Mouse (Mus musculus) inflammation-experienced regulatory T-cells (primary cell): ENCODE measurements around the gene Cfap57. TPM values are rescaled to one million over a fixed set of nuclear protein-coding genes. Genes with fewer than 3 reads are reported as not detected.

Experiments used
- polyA plus RNA-seq, 2 experiments: library from polyadenylated mRNA; unstranded; fragments of 100-300 nt; shearing (Covaris generic); gene quantifications; one replicate each; pipeline ENCODE4 v1.2.1; 2017

Cfap57 gene
- polyA plus RNA-seq, result under 1 TPM; 0.08 to 0.42 TPM

GRCm38 (mm10) chr4:118620279-118620966 is at the start of gene Cfap57, which contains the start of gene Ebna1bp2:
Cfap57 (minus strand) TSS chr4:118620777.
Ebna1bp2 (plus strand) TSS chr4:118620799.

GRCm38 (mm10) chr4:118658652-118659051 is 38.1 kb upstream of the Cfap57 start, which contains the start of gene Olfr62:
Olfr62 (plus strand) TSS chr4:118658952.

GRCm38 (mm10) chr4:118543592-118544260 is 76.9 kb downstream of the Cfap57 start, which contains the start of gene Tmem125:
Tmem125 (minus strand) TSS chr4:118544044.

GRCm38 (mm10) chr4:118526408-118527334 is 93.9 kb downstream of the Cfap57 start, which contains the start of gene 2610528J11Rik:
2610528J11Rik (plus strand) TSS chr4:118526999.

Other genes starting within 250 kb of the Cfap57 start
- 10 to 100 TPM; 12.9 to 13.0 TPM for gene Szt2, start 211.5 kb downstream of the Cfap57 start, polyA plus RNA-seq
- 100 to 1,000 TPM in 1 of 2 experiments, 10 to 100 TPM in 1; 97.0 to 116 TPM for gene Med8, start 211.4 kb downstream of the Cfap57 start, polyA plus RNA-seq
- gene Elovl1, start 192.7 kb downstream of the Cfap57 start, polyA plus RNA-seq, result 100 to 1,000 TPM; 138 to 167 TPM
- gene Cdc20, start 183.4 kb downstream of the Cfap57 start, polyA plus RNA-seq, result 1 to 10 TPM; 7.9 to 8.7 TPM
- gene Mpl, start 163.3 kb downstream of the Cfap57 start, polyA plus RNA-seq, result under 1 TPM; 0.14 to 0.40 TPM
- gene Tie1, start 130.7 kb downstream of the Cfap57 start, polyA plus RNA-seq, result under 1 TPM in 1 of 2 experiments, not detected in 1; 0.59 TPM
- under 1 TPM in 1 of 2 experiments, not detected in 1; 0.17 TPM for gene 2610528J11Rik, start 93.8 kb downstream of the Cfap57 start, polyA plus RNA-seq
- under 1 TPM in 1 of 2 experiments, not detected in 1; 0.28 TPM for gene Tmem125, start 76.7 kb downstream of the Cfap57 start, polyA plus RNA-seq
- 100 to 1,000 TPM; 149 to 167 TPM for gene Ebna1bp2, start within 50 bp of the Cfap57 start, polyA plus RNA-seq
- not detected for gene Olfr62, start 38.2 kb upstream of the Cfap57 start, polyA plus RNA-seq
- not detected for gene Olfr1342, start 72.0 kb upstream of the Cfap57 start, polyA plus RNA-seq
- gene Olfr1341, start 82.7 kb upstream of the Cfap57 start, polyA plus RNA-seq, result 1 to 10 TPM in 1 of 2 experiments, under 1 TPM in 1; 0.43 to 2.0 TPM
- gene Olfr1340, start 99.4 kb upstream of the Cfap57 start, polyA plus RNA-seq, result under 1 TPM in 1 of 2 experiments, not detected in 1; 0.10 TPM
- not detected for gene Olfr1339, start 111.4 kb upstream of the Cfap57 start, polyA plus RNA-seq
- gene Olfr1338, start 138.0 kb upstream of the Cfap57 start, polyA plus RNA-seq, result under 1 TPM in 1 of 2 experiments, not detected in 1; 0.45 TPM
- not detected for gene Olfr1337, start 161.8 kb upstream of the Cfap57 start, polyA plus RNA-seq
- gene Olfr1335, start 189.2 kb upstream of the Cfap57 start, polyA plus RNA-seq, result not detected
- not detected for gene Olfr1333, start 215.5 kb upstream of the Cfap57 start, polyA plus RNA-seq
- 1 to 10 TPM in 1 of 2 experiments, under 1 TPM in 1; 0.10 to 3.5 TPM for gene Olfr1331, start 243.9 kb upstream of the Cfap57 start, polyA plus RNA-seq